Mouse (Mus musculus) kidney, postnatal 14 days (tissue): Measurements from ENCODE around the gene Dock9.

ENCODE experiments used
- DNase-seq: peaks from one replicate; pipeline ENCODE4 v3.0.0; 2022; ENCODE audit warnings: mixed read lengths

The Dock9 gene

GRCm38 (mm10) chr14:121500577-121500976 is 297.1 kb downstream of the Dock9 start:
- no peak for DNase-seq

- no peak for DNase-seq
Observed at GRCm38 (mm10) chr14:121499769-121500168, 297.9 kb downstream of the Dock9 start.

- DNase-seq = no peak
Observed at GRCm38 (mm10) chr14:121497800-121498199, 299.8 kb downstream of the Dock9 start.

- no peak for DNase-seq
Observed at GRCm38 (mm10) chr14:121495741-121496140, 301.9 kb downstream of the Dock9 start.

- DNase-seq = no peak
Observed at GRCm38 (mm10) chr14:121495120-121495519, 302.5 kb downstream of the Dock9 start.

GRCm38 (mm10) chr14:121494238-121494637 is 303.4 kb downstream of the Dock9 start:
- DNase-seq = no peak

GRCm38 (mm10) chr14:121493712-121494111 is 303.9 kb downstream of the Dock9 start:
- no peak for DNase-seq

GRCm38 (mm10) chr14:121492328-121492727 is 305.3 kb downstream of the Dock9 start:
- peak; percentile 45 for DNase-seq
